Mouse (Mus musculus) embryonic facial prominence, embryonic 15.5 days (tissue): ENCODE results near the gene Dnah12. TPM values are rescaled to one million over a fixed set of nuclear protein-coding genes. Genes with fewer than 3 reads are reported as not detected.

Source experiments
- ATAC-seq: fragments of 200-750 bp; cut with Nextera tagmentation; 2 replicates; pipeline ENCODE4 v1.8.0; 2017; ENCODE audit warnings: low read depth, moderate TSS enrichment; ENCODE audit not compliant: insufficient number of reproducible peaks, low FRiP score, low TSS enrichment
- H3K27ac ChIP-seq: fragments of 300-500 bp; sonication (generic); replicated peaks from 2 replicates; pipeline ENCODE4 v1.5.1; 2015; ENCODE audit warnings: mild to moderate bottlenecking, inconsistent platforms
- H3K27me3 ChIP-seq: fragments of 300-500 bp; sonication (generic); 2 replicates; pipeline ENCODE4 v1.6.1; 2015; ENCODE audit warnings: inconsistent platforms
- H3K36me3 ChIP-seq: fragments of 300-500 bp; sonication (generic); 2 replicates; pipeline ENCODE4 v1.6.1; 2015; ENCODE audit warnings: mild to moderate bottlenecking, inconsistent platforms
- H3K4me1 ChIP-seq: fragments of 300-500 bp; sonication (generic); 2 replicates; pipeline ENCODE4 v1.6.1; 2015; ENCODE audit warnings: inconsistent platforms
- H3K4me2 ChIP-seq: fragments of 300-500 bp; sonication (generic); replicated peaks from 2 replicates; pipeline ENCODE4 v1.6.1; 2015; ENCODE audit warnings: mild to moderate bottlenecking, inconsistent platforms
- H3K4me3 ChIP-seq: fragments of 300-500 bp; sonication (generic); replicated peaks from 2 replicates; pipeline ENCODE4 v1.5.1; 2015; ENCODE audit warnings: mild to moderate bottlenecking, inconsistent platforms
- H3K9ac ChIP-seq: fragments of 300-500 bp; sonication (generic); 2 replicates; pipeline ENCODE4 v1.6.1; 2015; ENCODE audit warnings: inconsistent platforms
- H3K9me3 ChIP-seq: fragments of 300-500 bp; sonication (generic); replicated peaks from 2 replicates; pipeline ENCODE4 v1.6.1; 2016; ENCODE audit warnings: inconsistent platforms
- WGBS: fragments of 180-500 bp; shearing (Covaris S2); methylation state at CpG from one replicate; pipeline ENCODE4 v1.1.7; 2015; 5-methylcytosine and 5-hydroxymethylcytosine counted together
- polyA plus RNA-seq: library from polyadenylated mRNA; unstranded; fragments of >200 nt; fragmentation: Nextera tagmentation; extraction: Ambion mirVana; gene quantifications from 2 replicates; pipeline ENCODE4 v1.2.1, GENCODE M21; 2015

The Dnah12 gene
- polyA plus RNA-seq, 1 experiment from 2014 or later: 1.0 TPM

- Histone ChIP-seq H3K4me3 (no peak overlapping the region), H3K9ac (no peak overlapping the region), H3K27me3 (no peaks in the 10 kb centered on the region), H3K4me2 (no peak overlapping the region), H3K4me1 (no peaks in the 10 kb centered on the region), H3K27ac (no peak overlapping the region), H3K36me3 (no peaks in the 10 kb centered on the region), H3K9me3 (no peaks in the 10 kb centered on the region)
- 79% methylated on average over 3 of the region's 3 CpGs for WGBS
- no peak for ATAC-seq
These were observed 31.8 kb downstream of the Dnah12 start for GRCm38 (mm10) chr14:26724898-26725297.

- no peak overlapping the region for H3K27ac ChIP-seq
- WGBS: 74% methylated on average over 8 of the region's 8 CpGs
- no peaks in the 10 kb centered on the region for H3K27me3 ChIP-seq
These were observed 65.5 kb downstream of the Dnah12 start for GRCm38 (mm10) chr14:26758566-26758965.

GRCm38 (mm10) chr14:26764827-26765226 is 71.8 kb downstream of the Dnah12 start:
- WGBS: 74% methylated on average over 6 of the region's 6 CpGs
- Histone ChIP-seq H3K9me3 (no peaks in the 10 kb centered on the region), H3K4me2 (no peak overlapping the region), H3K27me3 (no peaks in the 10 kb centered on the region), H3K9ac (no peak overlapping the region), H3K4me1 (no peaks in the 10 kb centered on the region), H3K4me3 (no peak overlapping the region), H3K27ac (no peak overlapping the region), H3K36me3 (no peaks in the 10 kb centered on the region)
- no peak for ATAC-seq

More at GRCm38 (mm10) chr14:26758566-26758965, 65.5 kb downstream of the Dnah12 start:
- H3K4me3 ChIP-seq: no peak overlapping the region
- no peak overlapping the region for H3K4me2 ChIP-seq
- no peaks in the 10 kb centered on the region for H3K9me3 ChIP-seq
- no peaks in the 10 kb centered on the region for H3K4me1 ChIP-seq
- no peak for ATAC-seq
- H3K9ac ChIP-seq: no peak overlapping the region
- no peaks in the 10 kb centered on the region for H3K36me3 ChIP-seq

GRCm38 (mm10) chr14:26768195-26768594 is 75.1 kb downstream of the Dnah12 start:
- no peaks in the 10 kb centered on the region for H3K9me3 ChIP-seq
- H3K4me3 ChIP-seq: no peak overlapping the region
- H3K4me2 ChIP-seq: no peak overlapping the region
- no peak for ATAC-seq
- H3K36me3 ChIP-seq: no peaks in the 10 kb centered on the region
- H3K27me3 ChIP-seq: no peaks in the 10 kb centered on the region
- no peak overlapping the region for H3K9ac ChIP-seq
- H3K27ac ChIP-seq: no peak overlapping the region
- 73% methylated on average over 4 of the region's 4 CpGs for WGBS
- H3K4me1 ChIP-seq: no peaks in the 10 kb centered on the region

GRCm38 (mm10) chr14:26773536-26773935 is 80.5 kb downstream of the Dnah12 start:
- H3K4me3 ChIP-seq: no peak overlapping the region
- H3K9ac ChIP-seq: no peak overlapping the region
- H3K4me2 ChIP-seq: no peak overlapping the region
- H3K4me1 ChIP-seq: no peaks in the 10 kb centered on the region
- ATAC-seq: no peak
- H3K27ac ChIP-seq: no peak overlapping the region
- H3K27me3 ChIP-seq: no peaks in the 10 kb centered on the region
- no peaks in the 10 kb centered on the region for H3K36me3 ChIP-seq
- H3K9me3 ChIP-seq: no peaks in the 10 kb centered on the region
- WGBS: 67% methylated on average over 4 of the region's 4 CpGs

GRCm38 (mm10) chr14:26783731-26784130 is 90.7 kb downstream of the Dnah12 start:
- WGBS: 68% methylated on average over 4 of the region's 4 CpGs
- no peaks in the 10 kb centered on the region for H3K9me3 ChIP-seq

GRCm38 (mm10) chr14:26785695-26786094 is 92.6 kb downstream of the Dnah12 start:
- Histone ChIP-seq H3K4me1 (no peaks in the 10 kb centered on the region), H3K4me3 (no peak overlapping the region), H3K27me3 (no peaks in the 10 kb centered on the region), H3K9me3 (no peaks in the 10 kb centered on the region), H3K4me2 (no peak overlapping the region), H3K36me3 (no peaks in the 10 kb centered on the region), H3K27ac (no peak overlapping the region), H3K9ac (no peak overlapping the region)
- ATAC-seq: no peak
- 45% methylated on average over 4 of the region's 4 CpGs for WGBS

More at GRCm38 (mm10) chr14:26783731-26784130, 90.7 kb downstream of the Dnah12 start:
- no peaks in the 10 kb centered on the region for H3K4me1 ChIP-seq
- no peak overlapping the region for H3K27ac ChIP-seq
- H3K4me2 ChIP-seq: no peak overlapping the region
- no peak overlapping the region for H3K4me3 ChIP-seq
- H3K27me3 ChIP-seq: no peaks in the 10 kb centered on the region
- ATAC-seq: no peak
- no peak overlapping the region for H3K9ac ChIP-seq
- H3K36me3 ChIP-seq: no peaks in the 10 kb centered on the region

GRCm38 (mm10) chr14:26794431-26794830 is 101.4 kb downstream of the Dnah12 start:
- Histone ChIP-seq H3K4me1 (no peaks in the 10 kb centered on the region), H3K9me3 (no peaks in the 10 kb centered on the region), H3K4me2 (no peak overlapping the region), H3K4me3 (no peak overlapping the region), H3K27ac (no peak overlapping the region), H3K9ac (no peak overlapping the region), H3K36me3 (no peaks in the 10 kb centered on the region), H3K27me3 (no peaks in the 10 kb centered on the region)
- no peak for ATAC-seq
- WGBS: 82% methylated on average over 2 of the region's 2 CpGs

- no peak overlapping the region for H3K4me3 ChIP-seq
- H3K36me3 ChIP-seq: no peaks in the 10 kb centered on the region
- no peak for ATAC-seq
- no peak overlapping the region for H3K27ac ChIP-seq
- H3K9me3 ChIP-seq: no peaks in the 10 kb centered on the region
- no peaks in the 10 kb centered on the region for H3K4me1 ChIP-seq
- WGBS: 89% methylated on average over 3 of the region's 3 CpGs
- H3K9ac ChIP-seq: no peak overlapping the region
- no peaks in the 10 kb centered on the region for H3K27me3 ChIP-seq
- no peak overlapping the region for H3K4me2 ChIP-seq
These were observed 105.3 kb downstream of the Dnah12 start for GRCm38 (mm10) chr14:26798330-26798729.

GRCm38 (mm10) chr14:26799286-26799685 is 106.2 kb downstream of the Dnah12 start:
- ATAC-seq: no peak
- H3K27ac ChIP-seq: no peak overlapping the region
- H3K9ac ChIP-seq: no peak overlapping the region
- no peaks in the 10 kb centered on the region for H3K4me1 ChIP-seq
- no peak overlapping the region for H3K4me3 ChIP-seq
- no peaks in the 10 kb centered on the region for H3K9me3 ChIP-seq
- no peak overlapping the region for H3K4me2 ChIP-seq
- WGBS: 56% methylated on average over 3 of the region's 3 CpGs
- no peaks in the 10 kb centered on the region for H3K27me3 ChIP-seq
- H3K36me3 ChIP-seq: no peaks in the 10 kb centered on the region

- no peaks in the 10 kb centered on the region for H3K9me3 ChIP-seq
- H3K27ac ChIP-seq: no peak overlapping the region
- H3K36me3 ChIP-seq: no peaks in the 10 kb centered on the region
- no peaks in the 10 kb centered on the region for H3K4me1 ChIP-seq
- 70% methylated on average over 7 of the region's 7 CpGs for WGBS
- no peak overlapping the region for H3K4me3 ChIP-seq
- H3K9ac ChIP-seq: no peak overlapping the region
- H3K4me2 ChIP-seq: no peak overlapping the region
- no peak for ATAC-seq
- no peaks in the 10 kb centered on the region for H3K27me3 ChIP-seq
These were observed 112.4 kb downstream of the Dnah12 start for GRCm38 (mm10) chr14:26805500-26805899.

- Histone ChIP-seq H3K27me3 (no peaks in the 10 kb centered on the region), H3K27ac (no peak overlapping the region), H3K9ac (no peak overlapping the region), H3K4me3 (no peak overlapping the region), H3K4me1 (no peaks in the 10 kb centered on the region), H3K36me3 (no peaks in the 10 kb centered on the region), H3K4me2 (no peak overlapping the region), H3K9me3 (no peaks in the 10 kb centered on the region)
- 86% methylated on average over 11 of the region's 11 CpGs for WGBS
- ATAC-seq: no peak
These were observed 119.7 kb downstream of the Dnah12 start for GRCm38 (mm10) chr14:26812734-26813133.
